Mouse (Mus musculus) C2C12 (cell line): ENCODE measurements at regions not wholly inside any gene's neighbourhood (a gene's known extent, or its start where the extent isn't known, plus 50 kb on each side); places are given as distances from the start of the nearest gene placed in this dataset.

Source experiments
- H3K27me3 ChIP-seq: one replicate; pipeline ENCODE4 v1.6.1; 2011; ENCODE audit not compliant: control insufficient read depth, insufficient read depth, insufficient read length
- H3K36me3 ChIP-seq: one replicate; pipeline ENCODE4 v1.6.1; 2011; ENCODE audit not compliant: control insufficient read depth, insufficient read depth
- H3K4me3 ChIP-seq: one replicate; pipeline ENCODE4 v1.5.1; 2011; ENCODE audit warnings: mild to moderate bottlenecking, control low read depth; ENCODE audit not compliant: poor library complexity, insufficient read depth, severe bottlenecking
- H3K79me2 ChIP-seq: one replicate; pipeline ENCODE4 v1.6.1; 2011; ENCODE audit not compliant: control insufficient read depth, insufficient read depth
- H3K79me3 ChIP-seq: one replicate; pipeline ENCODE4 v1.6.1; 2011; ENCODE audit warnings: low read depth, control low read depth
- H3ac ChIP-seq: one replicate; pipeline ENCODE3; 2011; ENCODE audit warnings: low read depth; ENCODE audit not compliant: control insufficient read depth, insufficient read length
- CEBPB ChIP-seq: IDR thresholded peaks from one replicate; pipeline ENCODE4 v1.6.1; 2011; ENCODE audit warnings: low read depth, mild to moderate bottlenecking, control low read depth, moderate library complexity
- CTCF ChIP-seq: IDR thresholded peaks from one replicate; pipeline ENCODE4 v1.5.1; 2011; ENCODE audit not compliant: control insufficient read depth, insufficient read depth, insufficient read length
- FOSL1 ChIP-seq: IDR thresholded peaks from one replicate; pipeline ENCODE4 v1.8.0; 2011; ENCODE audit warnings: mild to moderate bottlenecking, low read length; ENCODE audit not compliant: poor library complexity, insufficient read depth, severe bottlenecking
- MAX ChIP-seq: IDR thresholded peaks from one replicate; pipeline ENCODE4 v1.6.1; 2011; ENCODE audit warnings: mild to moderate bottlenecking, control low read depth
- MYOD1 ChIP-seq: IDR thresholded peaks from one replicate; pipeline ENCODE4 v1.6.1; 2011; ENCODE audit warnings: low read depth; ENCODE audit not compliant: control insufficient read depth, insufficient read length
- MYOG ChIP-seq: IDR thresholded peaks from one replicate; pipeline ENCODE4 v1.6.1; 2011; ENCODE audit not compliant: control insufficient read depth, insufficient read length; ENCODE audit errors: extremely low read depth
- USF1 ChIP-seq: IDR thresholded peaks from one replicate; pipeline ENCODE4 v1.6.1; 2011; ENCODE audit warnings: low read depth, mild to moderate bottlenecking, control low read depth, moderate library complexity

- Histone ChIP-seq H3ac (no peak overlapping the region), H3K4me3 (no peak overlapping the region), H3K27me3 (peaks cover 16% of the 10 kb centered on the region), H3K79me2 (no peaks in the 10 kb centered on the region), H3K36me3 (no peaks in the 10 kb centered on the region), H3K79me3 (no peaks in the 10 kb centered on the region)
- no peak for TF ChIP-seq FOSL1
- no peak for TF ChIP-seq MAX
- TF ChIP-seq MYOG, result no peak
- TF ChIP-seq CEBPB, result no peak
- TF ChIP-seq MYOD1, result no peak
- TF ChIP-seq USF1, result no peak
- TF ChIP-seq CTCF, result peak; percentile 55
Observed at GRCm38 (mm10) chr12:117385072-117385666, 131.1 kb upstream of the Rapgef5 start.

- no peaks in the 10 kb centered on the region for H3K36me3 ChIP-seq
- no peak overlapping the region for H3K4me3 ChIP-seq
- H3ac ChIP-seq, result no peak overlapping the region
- H3K27me3 ChIP-seq, result peaks cover 16% of the 10 kb centered on the region
- H3K79me3 ChIP-seq, result no peaks in the 10 kb centered on the region
- no peaks in the 10 kb centered on the region for H3K79me2 ChIP-seq
- TF ChIP-seq FOSL1 (no peak), CEBPB (no peak), MAX (no peak), USF1 (no peak), CTCF (no peak)
Observed at GRCm38 (mm10) chr12:117385697-117386096, 130.6 kb upstream of the Rapgef5 start.

GRCm38 (mm10) chr12:117386957-117387356 is 129.3 kb upstream of the Rapgef5 start:
- Histone ChIP-seq H3K79me2 (no peaks in the 10 kb centered on the region), H3K27me3 (peaks cover 13% of the 10 kb centered on the region), H3K79me3 (no peaks in the 10 kb centered on the region), H3K4me3 (no peak overlapping the region), H3K36me3 (no peaks in the 10 kb centered on the region), H3ac (no peak overlapping the region)
- TF ChIP-seq MYOG, result no peak
- TF ChIP-seq CEBPB, result no peak
- no peak for TF ChIP-seq FOSL1
- no peak for TF ChIP-seq MYOD1
- TF ChIP-seq CTCF, result no peak
- TF ChIP-seq MAX, result no peak

GRCm38 (mm10) chr12:117389516-117390347 is 126.5 kb upstream of the Rapgef5 start:
- H3K27me3 ChIP-seq, result peaks cover 13% of the 10 kb centered on the region
- no peak overlapping the region for H3K4me3 ChIP-seq
- H3K79me3 ChIP-seq, result no peaks in the 10 kb centered on the region
- H3K36me3 ChIP-seq, result no peaks in the 10 kb centered on the region
- no peak overlapping the region for H3ac ChIP-seq
- no peaks in the 10 kb centered on the region for H3K79me2 ChIP-seq
- TF ChIP-seq MYOD1, result peak; percentile 91
- peak; percentile 96 for TF ChIP-seq CEBPB
- TF ChIP-seq MAX, result peak; percentile 22
- TF ChIP-seq CTCF, result no peak
- no peak for TF ChIP-seq MYOG

GRCm38 (mm10) chr12:117397512-117397911 is 118.8 kb upstream of the Rapgef5 start:
- no peaks in the 10 kb centered on the region for H3K36me3 ChIP-seq
- H3K4me3 ChIP-seq, result no peak overlapping the region
- H3K27me3 ChIP-seq, result peaks cover 8% of the 10 kb centered on the region
- no peak overlapping the region for H3ac ChIP-seq
- H3K79me2 ChIP-seq, result no peaks in the 10 kb centered on the region
- H3K79me3 ChIP-seq, result no peaks in the 10 kb centered on the region
- TF ChIP-seq MAX, result no peak

- Histone ChIP-seq H3K4me3 (no peak overlapping the region), H3K79me3 (no peaks in the 10 kb centered on the region), H3K27me3 (peaks cover 6% of the 10 kb centered on the region), H3K79me2 (no peaks in the 10 kb centered on the region), H3ac (no peak overlapping the region), H3K36me3 (no peaks in the 10 kb centered on the region)
- TF ChIP-seq MYOD1 (no peak), USF1 (no peak), CEBPB (no peak), MYOG (no peak), CTCF (peak; percentile 48), MAX (no peak)
Observed at GRCm38 (mm10) chr12:117403513-117404156, 112.6 kb upstream of the Rapgef5 start.
